Mouse (Mus musculus) retina, postnatal 1 day (tissue): ENCODE data around the gene Gm28051.

Source experiments
- DNase-seq: peaks from one replicate; pipeline ENCODE4 v3.0.0-alpha.2; 2012

The Gm28051 gene

GRCm38 (mm10) chr12:102705216-102705871 lies 52.2 kb downstream of the Gm28051 start:
- peak; percentile 94 for DNase-seq

GRCm38 (mm10) chr12:102704457-102705198 lies 52.9 kb downstream of the Gm28051 start, which contains the start of gene Itpk1:
TSS of gene Itpk1 (minus strand) at chr12:102704930.
- DNase-seq = peak; percentile 78

GRCm38 (mm10) chr12:102703921-102704408 lies 53.6 kb downstream of the Gm28051 start:
- DNase-seq = no peak

- no peak for DNase-seq
Observed at GRCm38 (mm10) chr12:102703441-102703840, 54.1 kb downstream of the Gm28051 start.

GRCm38 (mm10) chr12:102703111-102703412 lies 54.5 kb downstream of the Gm28051 start:
- peak; percentile 57 for DNase-seq

- DNase-seq = peak; percentile 92
Observed at GRCm38 (mm10) chr12:102702356-102703110, 55.0 kb downstream of the Gm28051 start.

- no peak for DNase-seq
Observed at GRCm38 (mm10) chr12:102701691-102702207, 55.8 kb downstream of the Gm28051 start.

- no peak for DNase-seq
Observed at GRCm38 (mm10) chr12:102700453-102700852, 57.1 kb downstream of the Gm28051 start.

GRCm38 (mm10) chr12:102699156-102699555 lies 58.4 kb downstream of the Gm28051 start:
- DNase-seq = no peak

GRCm38 (mm10) chr12:102698089-102698684 lies 59.4 kb downstream of the Gm28051 start:
- peak; percentile 68 for DNase-seq

- DNase-seq = no peak
Observed at GRCm38 (mm10) chr12:102697381-102697780, 60.2 kb downstream of the Gm28051 start.

GRCm38 (mm10) chr12:102696635-102697354 lies 60.8 kb downstream of the Gm28051 start:
- DNase-seq = no peak

- DNase-seq = no peak
Observed at GRCm38 (mm10) chr12:102695369-102696239, 62.0 kb downstream of the Gm28051 start.

GRCm38 (mm10) chr12:102691761-102692160 lies 65.8 kb downstream of the Gm28051 start:
- no peak for DNase-seq

GRCm38 (mm10) chr12:102691180-102691579 lies 66.4 kb downstream of the Gm28051 start:
- no peak for DNase-seq

- no peak for DNase-seq
Observed at GRCm38 (mm10) chr12:102689773-102690563, 67.6 kb downstream of the Gm28051 start.

- DNase-seq = no peak
Observed at GRCm38 (mm10) chr12:102686321-102686720, 71.2 kb downstream of the Gm28051 start.

- peak; percentile 41 for DNase-seq
Observed at GRCm38 (mm10) chr12:102685523-102685931, 72.0 kb downstream of the Gm28051 start.

- no peak for DNase-seq
Observed at GRCm38 (mm10) chr12:102684720-102685386, 72.7 kb downstream of the Gm28051 start.

- peak; percentile 57 for DNase-seq
Observed at GRCm38 (mm10) chr12:102683979-102684378, 73.6 kb downstream of the Gm28051 start.
